Mouse (Mus musculus) G1E (cell line): ENCODE measurements around the gene Snx1. TPM values are rescaled to one million over a fixed set of nuclear protein-coding genes. Genes with fewer than 3 reads are reported as not detected.

Experiments used
- ATAC-seq: 2 replicates; pipeline ENCODE4 v1.8.0; 2016; ENCODE audit warnings: mild to moderate bottlenecking; ENCODE audit not compliant: insufficient number of reproducible peaks, poor library complexity, low FRiP score, severe bottlenecking; ENCODE audit errors: extremely low read depth
- DNase-seq: peaks from one replicate; pipeline ENCODE4 v3.0.0; 2012; ENCODE audit warnings: low spot score
- H3K27me3 ChIP-seq: 2 replicates; pipeline ENCODE4 v1.6.1; 2012; ENCODE audit warnings: mild to moderate bottlenecking, low read length, inconsistent platforms; ENCODE audit not compliant: insufficient read depth
- H3K36me3 ChIP-seq: replicated peaks from 2 replicates; pipeline ENCODE3; 2012; ENCODE audit warnings: mild to moderate bottlenecking, inconsistent platforms
- H3K4me1 ChIP-seq: 2 replicates; pipeline ENCODE4 v1.6.1; 2012; ENCODE audit warnings: low read depth, low read length, inconsistent platforms, mixed read lengths; ENCODE audit not compliant: insufficient read depth
- H3K4me3 ChIP-seq: 2 replicates; pipeline ENCODE4 v1.5.1; 2012; ENCODE audit warnings: low read depth, mild to moderate bottlenecking, inconsistent platforms, low read length, moderate library complexity, mixed read lengths
- H3K9me3 ChIP-seq: replicated peaks from 2 replicates; pipeline ENCODE4 v1.6.1; 2012; ENCODE audit warnings: inconsistent platforms
- CTCF ChIP-seq: IDR thresholded peaks from 2 replicates; pipeline ENCODE4 v1.5.1; 2012; ENCODE audit warnings: low read depth, low read length, inconsistent platforms, mixed read lengths
- GATA1 ChIP-seq: IDR thresholded peaks from 2 replicates; pipeline ENCODE4 v1.6.1; 2012; ENCODE audit warnings: borderline replicate concordance, low read length, inconsistent platforms, mixed read lengths
- GATA2 ChIP-seq: IDR thresholded peaks from 2 replicates; pipeline ENCODE4 v1.6.1; 2012; ENCODE audit warnings: low read depth, low read length, inconsistent platforms, borderline replicate concordance
- POLR2AphosphoS5 ChIP-seq: IDR thresholded peaks from 2 replicates; pipeline ENCODE4 v1.6.1; 2012; ENCODE audit warnings: low read depth, low read length, inconsistent platforms; ENCODE audit not compliant: insufficient replicate concordance
- TAL1 ChIP-seq: conservative IDR thresholded peaks from 2 replicates; pipeline ENCODE4 v1.6.1; 2012; ENCODE audit warnings: low read depth, low read length, inconsistent platforms, mixed read lengths
- polyA plus RNA-seq: library from polyadenylated mRNA; stranded (reverse); fragments of >175 nt; gene quantifications from 2 replicates; pipeline ENCODE4 v1.2.3, GENCODE M21; 2012
- total RNA-seq, 2 experiments: library from RNA; stranded (forward) in 1 of 2; stranded (reverse) in 1 of 2; fragments of 200-1000 nt in 1 of 2; fragments of >200 nt in 1 of 2; fragmentation: Nextera tagmentation in 1 of 2; gene quantifications; 2 replicates each; pipeline ENCODE4 v1.2.3; 2014 to 2017

Gene Snx1
- total and polyA plus RNA-seq, 3 experiments: 81.1 to 230 (median 227) TPM

DNA sequence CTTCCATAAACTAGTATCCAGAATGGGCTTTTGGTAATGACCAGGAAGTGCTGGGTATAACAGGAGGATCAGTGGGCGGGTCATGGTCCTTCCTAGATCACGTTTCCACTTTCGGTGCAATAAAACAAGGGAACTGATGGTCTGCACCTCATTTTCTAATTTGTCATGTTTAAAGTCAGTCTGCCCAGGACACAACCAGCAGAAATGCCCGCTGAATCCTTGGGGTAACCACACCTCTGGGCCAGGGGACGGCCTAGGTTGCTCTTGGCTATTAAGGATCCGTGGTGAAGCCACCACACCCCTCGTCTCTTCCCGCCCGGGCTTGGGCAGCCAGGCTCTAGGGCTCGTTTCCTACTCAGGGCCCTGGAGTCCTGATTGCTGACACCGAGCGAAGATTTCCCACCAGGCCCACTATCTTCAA lies 2.3 kb downstream of the Snx1 start:
- Histone ChIP-seq H3K4me1 (peaks cover 57% of the 10 kb centered on the region), H3K27me3 (no peaks in the 10 kb centered on the region), H3K4me3 (peak overlapping the region; percentile 85), H3K9me3 (no peaks in the 10 kb centered on the region), H3K36me3 (peaks cover 28% of the 10 kb centered on the region)
- TF ChIP-seq GATA1 (no peak), CTCF (no peak), POLR2AphosphoS5 (no peak), TAL1 (no peak), GATA2 (no peak)
- no peak for ATAC-seq
- DNase-seq: peak; percentile 12

DNA sequence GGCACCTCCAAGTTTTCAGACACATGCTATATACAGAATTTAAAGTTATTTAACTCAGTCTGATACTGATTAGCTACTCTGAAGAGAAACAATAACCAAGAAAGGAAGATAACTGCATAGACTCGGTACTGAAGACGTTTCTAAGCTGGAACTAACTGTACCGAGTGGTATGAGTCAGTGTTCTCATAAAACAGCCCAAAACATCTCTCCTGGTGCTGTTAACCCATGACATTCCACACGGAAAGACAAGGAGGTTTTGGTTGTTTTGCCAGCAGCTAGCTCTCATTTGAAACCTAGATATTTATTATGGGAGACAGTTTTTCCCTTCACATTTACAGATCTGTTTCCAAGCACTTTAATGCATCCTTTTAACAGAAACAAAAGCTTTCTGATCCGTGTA lies 2.7 kb downstream of the Snx1 start:
- peak overlapping the region; percentile 85 for H3K4me3 ChIP-seq
- H3K27me3 ChIP-seq: no peaks in the 10 kb centered on the region
- H3K9me3 ChIP-seq: no peaks in the 10 kb centered on the region
- peaks cover 57% of the 10 kb centered on the region for H3K4me1 ChIP-seq
- peaks cover 31% of the 10 kb centered on the region for H3K36me3 ChIP-seq
- ATAC-seq (no peak), DNase-seq (no peak)
- TF ChIP-seq GATA2: no peak
- no peak for TF ChIP-seq CTCF
- TF ChIP-seq GATA1: no peak
- no peak for TF ChIP-seq TAL1
- no peak for TF ChIP-seq POLR2AphosphoS5

- ATAC-seq: no peak
- H3K4me1 ChIP-seq: peaks cover 64% of the 10 kb centered on the region
- TF ChIP-seq POLR2AphosphoS5 (no peak), GATA2 (no peak), CTCF (no peak)
- peaks cover 42% of the 10 kb centered on the region for H3K36me3 ChIP-seq
- H3K4me3 ChIP-seq: no peak overlapping the region
- H3K27me3 ChIP-seq: no peaks in the 10 kb centered on the region
- no peak for DNase-seq
- H3K9me3 ChIP-seq: no peaks in the 10 kb centered on the region
Measured at GRCm38 (mm10) chr9:66121421-66121820, 5.0 kb downstream of the Snx1 start.

DNA sequence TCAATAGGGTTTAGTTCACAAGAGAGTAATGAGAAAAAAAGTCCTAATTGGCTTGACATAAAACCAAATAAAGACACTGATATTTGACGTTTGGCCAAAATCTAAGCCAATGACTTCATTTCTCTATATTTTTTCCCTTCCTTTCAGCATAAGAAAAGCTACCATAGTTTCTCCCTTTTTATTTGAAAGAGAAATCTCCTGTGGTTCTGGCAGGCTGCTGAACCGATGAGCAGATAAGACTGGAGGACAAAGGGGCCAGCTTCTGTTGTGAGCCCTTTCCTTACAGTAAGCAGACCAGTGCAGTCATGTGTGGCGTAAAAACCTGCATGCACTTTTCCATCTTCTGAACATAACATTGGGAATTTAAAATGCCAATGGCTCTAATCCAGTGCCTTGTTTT lies 5.4 kb downstream of the Snx1 start:
- Histone ChIP-seq H3K27me3 (no peaks in the 10 kb centered on the region), H3K4me3 (no peak overlapping the region), H3K4me1 (peaks cover 64% of the 10 kb centered on the region), H3K36me3 (peaks cover 46% of the 10 kb centered on the region), H3K9me3 (no peaks in the 10 kb centered on the region)
- DNase-seq: no peak
- ATAC-seq: no peak
- TF ChIP-seq GATA1: no peak
- no peak for TF ChIP-seq CTCF
- TF ChIP-seq POLR2AphosphoS5: no peak
- no peak for TF ChIP-seq GATA2
- TF ChIP-seq TAL1: no peak

DNA sequence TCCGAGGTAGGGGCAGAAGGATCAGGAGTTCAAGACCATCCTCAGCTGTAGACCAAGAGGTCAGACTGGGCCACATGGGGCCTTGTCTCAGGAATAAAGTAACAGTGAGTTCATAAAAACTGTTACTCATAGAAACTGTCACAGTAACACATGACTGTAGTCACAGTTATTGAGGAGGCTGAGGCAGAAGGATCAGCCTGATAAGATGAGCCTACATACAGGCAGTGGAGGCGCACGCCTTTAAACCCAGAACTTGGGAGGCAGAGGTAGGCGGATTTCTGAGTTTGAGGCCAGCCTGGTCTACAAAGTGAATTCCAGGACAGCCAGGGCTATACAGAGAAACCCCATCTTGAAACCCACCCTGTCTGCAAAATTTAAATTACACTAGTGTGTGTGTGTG lies 6.3 kb downstream of the Snx1 start:
- TF ChIP-seq CTCF: no peak
- no peak for TF ChIP-seq POLR2AphosphoS5
- TF ChIP-seq TAL1: peak; percentile 46
- no peak for TF ChIP-seq GATA1
- Histone ChIP-seq H3K4me1 (peaks cover 61% of the 10 kb centered on the region), H3K27me3 (no peaks in the 10 kb centered on the region), H3K4me3 (no peak overlapping the region), H3K36me3 (peaks cover 52% of the 10 kb centered on the region), H3K9me3 (no peaks in the 10 kb centered on the region)
- DNase-seq (no peak), ATAC-seq (0 out of 2 replicates have a peak, but pooled peaks have one; percentile 40)

DNA sequence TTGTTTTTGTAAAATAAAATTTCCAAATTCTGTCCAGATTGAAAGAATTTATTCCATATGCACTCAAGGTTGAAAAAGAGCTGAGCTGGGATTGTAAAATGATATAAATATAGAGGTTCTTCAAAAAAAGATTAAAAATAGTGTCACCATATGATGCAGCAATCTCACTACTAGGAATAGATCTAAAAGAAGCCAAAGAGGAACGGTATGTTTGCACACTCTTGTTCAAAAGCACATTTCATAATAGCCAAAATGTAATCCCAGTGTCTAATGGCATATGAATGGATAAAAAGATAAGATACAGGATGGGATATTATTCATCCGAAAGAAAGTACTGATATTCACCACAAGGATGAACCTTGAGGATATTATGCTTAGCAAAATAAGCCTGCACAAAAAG lies 6.9 kb downstream of the Snx1 start:
- Histone ChIP-seq H3K4me1 (peaks cover 60% of the 10 kb centered on the region), H3K27me3 (no peaks in the 10 kb centered on the region), H3K36me3 (peaks cover 58% of the 10 kb centered on the region), H3K9me3 (no peaks in the 10 kb centered on the region), H3K4me3 (no peak overlapping the region)
- DNase-seq (no peak), ATAC-seq (no peak)
- TF ChIP-seq CTCF (no peak), POLR2AphosphoS5 (no peak), GATA2 (no peak), GATA1 (no peak), TAL1 (no peak)

DNA sequence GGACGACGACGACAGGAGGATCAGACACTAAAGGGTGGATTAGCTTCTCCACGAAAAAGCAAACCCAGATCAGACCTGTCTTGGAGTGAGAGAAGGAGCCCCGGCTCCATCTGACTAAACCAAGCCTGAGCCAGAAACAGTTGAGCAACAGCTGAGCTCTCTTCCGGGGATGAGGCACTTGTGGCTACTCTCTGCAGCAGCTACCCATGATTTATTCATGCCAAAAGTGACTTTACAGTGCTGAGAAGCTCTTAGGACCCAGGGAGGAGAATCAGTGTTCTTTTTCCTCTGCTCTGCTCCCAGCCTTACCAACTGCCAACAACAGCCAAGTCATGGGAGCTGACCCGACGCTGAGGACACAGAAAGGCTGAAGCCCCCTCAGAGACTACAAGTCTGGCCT lies 9.5 kb downstream of the Snx1 start:
- Histone ChIP-seq H3K36me3 (peaks cover 71% of the 10 kb centered on the region), H3K27me3 (no peaks in the 10 kb centered on the region), H3K4me3 (no peak overlapping the region), H3K4me1 (peaks cover 46% of the 10 kb centered on the region), H3K9me3 (no peaks in the 10 kb centered on the region)
- ATAC-seq: no peak
- DNase-seq: no peak
- no peak for TF ChIP-seq CTCF
- no peak for TF ChIP-seq GATA2
- TF ChIP-seq TAL1: no peak
- no peak for TF ChIP-seq POLR2AphosphoS5
- TF ChIP-seq GATA1: no peak
